Mouse (Mus musculus) ZHBTc4 (cell line): Measurements from ENCODE around the gene St3gal4.

Experiments
- DNase-seq: peaks from one replicate; pipeline ENCODE4 v3.0.0-alpha.2; 2011; ENCODE audit warnings: low read depth, low spot score

St3gal4 gene

DNA sequence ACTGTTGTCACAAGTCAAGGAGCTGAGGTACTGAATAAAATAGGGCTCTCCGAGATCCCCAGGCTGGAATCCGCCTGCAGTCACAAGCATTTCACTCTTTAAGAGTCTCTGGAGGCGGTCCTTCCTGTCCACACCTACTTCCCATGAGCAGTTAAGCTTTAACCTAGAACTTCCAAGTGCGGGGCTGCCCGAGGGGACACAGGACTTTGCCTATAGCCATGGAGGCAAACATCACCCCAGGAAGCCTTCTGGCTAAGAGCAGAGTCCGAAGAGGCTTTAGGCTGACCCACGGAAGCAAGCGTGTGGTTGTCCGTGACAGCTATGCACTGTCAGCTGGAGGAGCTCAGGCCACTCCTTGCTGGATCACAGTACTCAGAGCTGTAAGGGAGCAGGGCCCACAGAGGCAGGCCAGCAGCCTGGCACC is 9.9 kb upstream of the St3gal4 start:
- DNase-seq = no peak

- no peak for DNase-seq
Observed at GRCm38 (mm10) chr9:35128564-35128963, 9.5 kb upstream of the St3gal4 start.

DNA sequence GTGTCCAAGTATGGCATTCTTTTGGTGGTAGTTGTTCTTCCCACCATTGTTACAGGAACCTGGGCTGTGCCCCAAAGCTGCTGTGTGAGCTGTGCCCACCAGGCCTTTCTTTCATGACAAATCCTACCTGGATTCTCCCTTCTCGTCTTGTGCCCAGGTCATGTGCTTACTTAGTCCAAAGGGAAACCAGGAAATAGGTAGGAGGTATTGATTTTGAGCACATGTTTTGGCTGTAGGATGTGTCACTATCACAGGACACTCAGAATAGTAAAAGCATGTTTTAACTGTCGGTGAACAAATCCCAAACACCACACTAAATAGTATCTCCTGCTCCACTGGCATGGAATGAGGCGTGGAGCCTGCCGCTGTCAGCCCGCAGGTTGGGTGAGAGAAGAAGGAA is 8.5 kb upstream of the St3gal4 start:
- DNase-seq = no peak

DNA sequence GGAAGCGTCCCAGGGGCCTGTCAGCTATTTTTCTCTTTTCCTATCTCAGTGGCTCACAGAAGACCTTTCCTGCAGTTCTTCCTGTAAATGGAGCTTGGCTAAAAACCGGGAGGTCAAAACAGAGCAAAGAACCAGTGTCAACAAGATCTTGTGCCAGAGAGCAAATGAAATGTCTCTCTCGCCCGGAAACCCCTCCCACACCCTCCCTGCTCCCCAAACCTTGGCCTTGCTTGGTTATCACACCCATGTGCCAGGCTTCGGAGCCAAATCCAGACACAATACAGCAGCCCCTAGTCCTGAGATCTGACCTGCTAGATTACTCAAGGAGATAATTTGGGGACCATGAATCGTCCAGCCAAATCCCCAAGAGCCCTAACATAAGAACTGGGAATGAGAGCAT is 8.1 kb upstream of the St3gal4 start:
- DNase-seq = no peak

DNA sequence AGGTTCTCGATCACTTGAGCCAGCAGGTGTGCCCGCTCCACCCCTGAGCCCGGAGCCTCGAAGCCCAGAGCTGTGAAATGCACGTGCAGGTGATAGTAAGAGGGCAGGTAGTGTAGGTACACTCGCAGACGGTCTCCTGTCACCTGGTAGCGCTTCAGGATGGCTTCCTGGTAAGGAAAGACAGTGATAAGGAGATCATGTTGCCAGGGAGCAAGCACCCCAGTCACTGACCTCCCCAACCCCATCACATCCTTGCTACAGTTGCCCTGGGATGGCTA is 5.5 kb upstream of the St3gal4 start:
- no peak for DNase-seq

DNA sequence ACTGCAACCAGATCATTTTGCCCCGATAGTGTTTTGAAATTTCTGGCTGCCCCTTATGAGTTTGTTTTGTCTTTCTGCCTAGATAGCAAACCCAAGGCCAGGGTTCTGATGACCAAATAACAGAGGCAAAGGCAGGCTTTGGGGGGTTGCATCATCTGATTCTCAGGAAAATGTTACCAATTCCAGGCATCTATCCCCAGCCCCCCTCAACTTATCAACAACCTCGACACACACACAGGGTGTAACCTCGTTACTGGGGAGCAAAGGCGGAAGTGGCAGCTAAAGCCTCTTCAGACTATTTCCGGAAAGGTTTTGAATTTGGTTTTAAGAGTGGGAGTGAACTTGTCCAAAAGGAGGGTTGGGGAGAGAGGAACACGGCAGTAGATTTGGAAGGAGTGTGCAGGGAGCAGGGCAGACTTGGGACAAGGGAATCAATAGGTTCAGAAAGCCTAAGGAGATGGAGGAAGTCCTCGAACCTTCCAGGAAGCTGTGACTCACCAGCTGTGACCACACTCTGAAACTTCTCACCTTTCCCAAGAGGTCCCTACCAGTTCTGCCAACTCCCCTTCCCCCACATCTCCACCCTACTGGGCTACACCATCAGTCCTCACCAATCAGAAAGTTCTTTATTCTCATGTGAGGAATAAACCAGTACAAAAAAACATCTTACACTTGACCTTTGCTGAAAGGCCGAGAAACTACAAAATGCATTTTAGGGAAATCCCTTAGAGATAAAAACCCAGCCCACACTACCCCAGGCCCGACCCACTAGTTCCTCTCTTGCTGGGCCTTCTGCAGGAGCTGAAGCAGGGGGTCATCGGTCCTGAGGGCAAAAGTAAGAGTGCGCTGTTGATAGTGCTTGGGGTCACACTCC is 5.0 kb upstream of the St3gal4 start:
- no peak for DNase-seq

- no peak for DNase-seq
Observed at GRCm38 (mm10) chr9:35123456-35123803, 4.4 kb upstream of the St3gal4 start.

- no peak for DNase-seq
Observed at GRCm38 (mm10) chr9:35122551-35123266, 3.6 kb upstream of the St3gal4 start.

GRCm38 (mm10) chr9:35118563-35118962 is 505 bp downstream of the St3gal4 start:
- no peak for DNase-seq

- DNase-seq = peak; percentile 49
Observed at GRCm38 (mm10) chr9:35117384-35118295, 1.4 kb downstream of the St3gal4 start.

DNA sequence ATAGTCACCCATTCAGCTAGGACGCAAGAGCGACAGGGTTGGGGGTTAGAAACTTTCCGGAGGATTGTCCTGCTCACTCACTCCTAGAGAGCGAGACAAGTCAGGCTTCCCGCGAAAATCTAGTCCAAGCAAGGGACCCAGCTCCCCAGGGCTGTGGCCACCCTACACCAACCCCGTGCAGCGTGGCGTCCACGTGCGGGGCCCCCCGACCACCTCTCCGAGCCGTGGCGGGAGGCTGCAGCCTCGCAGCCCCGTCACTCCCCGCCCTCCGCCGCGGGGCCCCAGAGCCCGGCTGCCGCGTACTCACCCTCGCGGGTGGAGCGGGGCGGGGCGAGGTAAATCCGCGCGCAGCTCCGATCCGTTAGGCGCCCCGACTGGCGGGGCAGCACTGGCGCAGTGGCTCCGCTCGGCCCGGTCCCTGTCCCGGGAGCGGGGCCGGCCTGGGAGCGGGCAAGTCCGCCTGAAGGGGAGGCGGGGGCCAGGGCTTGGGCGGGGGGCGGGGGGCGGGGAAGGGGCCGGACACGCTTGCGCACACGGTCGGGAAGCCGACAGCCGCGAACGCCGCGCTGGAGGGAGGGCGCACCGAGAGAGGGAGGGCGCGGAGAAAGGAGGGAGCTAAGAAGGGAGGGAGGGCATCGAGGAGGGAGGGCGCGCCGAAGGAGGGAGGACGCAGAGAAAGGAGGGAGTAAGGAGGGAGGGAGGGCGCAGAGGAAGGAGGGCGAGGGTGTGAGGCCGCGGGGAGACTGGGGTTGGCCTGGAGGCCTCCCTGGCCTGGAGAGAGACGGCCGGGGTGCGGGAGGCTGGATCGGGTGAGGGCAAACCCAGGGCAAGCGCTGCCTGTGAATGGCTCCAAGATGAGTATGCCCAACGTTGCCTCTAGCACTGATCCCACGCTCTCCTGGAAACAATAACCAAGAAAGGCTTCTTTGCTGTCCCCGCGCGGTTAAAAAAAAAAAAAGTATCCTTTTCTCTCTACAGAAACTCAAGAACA is 2.4 kb downstream of the St3gal4 start:
- peak; percentile 91 for DNase-seq

GRCm38 (mm10) chr9:35115804-35116203 is 3.3 kb downstream of the St3gal4 start:
- no peak for DNase-seq

DNA sequence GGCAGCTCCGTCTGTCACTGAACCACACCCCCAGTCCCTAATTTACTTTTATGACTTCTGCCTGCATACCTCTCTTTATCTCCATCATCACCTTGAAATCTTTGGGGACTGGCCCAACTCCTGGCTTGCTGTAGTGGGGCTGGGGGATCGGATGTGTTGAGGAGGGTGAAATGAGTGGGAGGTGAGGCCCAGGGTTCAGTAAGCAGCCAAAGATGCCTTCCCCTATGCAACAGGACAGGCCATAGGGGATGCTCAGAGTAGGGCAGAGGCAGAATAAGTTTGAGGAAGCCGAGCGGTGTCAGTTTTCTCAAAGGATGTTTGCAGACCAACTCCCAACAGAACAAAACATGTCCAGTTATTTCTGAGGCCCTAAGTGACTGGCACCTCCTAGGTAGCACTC is 3.8 kb downstream of the St3gal4 start:
- no peak for DNase-seq

DNA sequence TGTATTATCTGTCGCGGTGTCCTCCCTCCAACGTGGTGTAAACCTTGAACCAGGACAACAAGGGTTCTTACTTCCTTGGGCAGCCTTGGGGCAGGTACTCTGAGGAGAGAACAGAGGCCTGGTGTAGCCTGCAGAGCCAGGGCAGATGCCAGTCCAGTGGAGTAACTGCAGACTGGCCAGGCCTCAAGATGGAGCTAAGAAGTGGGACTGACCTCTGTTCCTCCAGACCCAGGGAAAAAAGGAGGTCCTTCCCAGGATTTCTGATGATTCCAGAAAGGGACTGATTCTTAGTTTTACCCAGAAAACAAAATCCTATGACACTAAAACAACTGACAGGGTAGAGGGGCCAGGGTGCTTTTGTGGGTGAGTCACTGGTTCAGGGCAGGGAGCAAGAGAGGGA is 4.8 kb downstream of the St3gal4 start:
- DNase-seq = no peak

GRCm38 (mm10) chr9:35111941-35112595 is 7.0 kb downstream of the St3gal4 start:
- peak; percentile 92 for DNase-seq

- DNase-seq = peak; percentile 26
Observed at GRCm38 (mm10) chr9:35111446-35111845, 7.6 kb downstream of the St3gal4 start.

DNA sequence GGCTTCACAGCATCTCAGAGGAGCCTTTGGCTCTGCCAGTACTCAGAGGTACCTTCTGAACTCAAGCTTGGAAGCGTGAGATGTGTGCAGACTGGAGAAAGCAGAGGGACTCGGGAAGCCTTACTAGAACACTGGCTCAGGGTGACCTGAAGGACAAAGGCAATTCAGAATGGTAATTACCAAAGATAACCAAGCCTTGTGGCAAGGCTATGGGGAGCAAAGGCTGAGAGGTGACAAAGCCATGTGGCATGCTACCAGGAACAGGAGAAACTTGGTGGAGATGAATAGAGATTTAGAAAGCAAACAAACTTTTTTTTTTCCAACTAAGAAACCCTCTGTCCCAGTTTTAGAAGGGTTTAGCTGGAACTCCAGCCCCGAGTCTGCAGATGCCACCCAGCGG is 8.5 kb downstream of the St3gal4 start:
- DNase-seq = no peak

DNA sequence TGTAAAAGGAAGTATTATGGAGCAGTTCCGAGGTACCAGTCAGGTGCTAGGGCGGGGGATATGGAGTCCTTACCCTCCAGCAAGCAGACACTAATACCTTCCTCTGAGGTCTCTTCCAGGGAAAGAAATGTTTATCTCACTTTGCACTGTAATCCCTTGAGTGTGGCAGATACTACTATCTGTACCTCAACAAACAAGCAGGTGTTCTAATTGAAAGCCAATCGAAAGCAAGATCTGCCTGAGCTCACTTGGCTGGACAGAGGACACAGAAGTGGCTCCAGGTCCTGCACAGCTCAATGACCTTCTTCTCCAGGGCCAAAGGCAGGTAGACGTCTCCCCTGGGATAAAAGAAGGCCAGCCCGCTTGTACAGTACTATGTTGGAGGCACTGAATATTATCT is 9.0 kb downstream of the St3gal4 start:
- DNase-seq = no peak

DNA sequence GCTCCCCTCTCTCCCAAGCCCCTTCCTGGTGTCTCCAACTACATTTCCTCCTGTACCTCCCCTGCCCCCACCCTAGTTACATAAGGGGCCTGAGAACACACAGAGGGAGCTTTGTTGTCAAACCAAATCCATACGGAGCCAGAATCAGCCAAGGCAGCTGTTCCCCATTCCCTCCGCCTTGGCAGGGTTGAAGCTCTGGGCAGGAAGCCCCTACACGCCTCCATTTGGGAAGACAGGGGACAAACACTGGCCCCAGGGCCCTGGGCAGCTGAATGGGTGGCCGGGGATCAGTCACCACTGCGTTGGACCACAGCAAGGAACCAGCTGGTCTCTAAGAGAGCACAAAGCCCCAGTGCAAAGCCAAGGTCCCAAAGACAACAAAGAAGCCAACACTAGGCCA is 10.2 kb downstream of the St3gal4 start:
- DNase-seq = no peak

DNA sequence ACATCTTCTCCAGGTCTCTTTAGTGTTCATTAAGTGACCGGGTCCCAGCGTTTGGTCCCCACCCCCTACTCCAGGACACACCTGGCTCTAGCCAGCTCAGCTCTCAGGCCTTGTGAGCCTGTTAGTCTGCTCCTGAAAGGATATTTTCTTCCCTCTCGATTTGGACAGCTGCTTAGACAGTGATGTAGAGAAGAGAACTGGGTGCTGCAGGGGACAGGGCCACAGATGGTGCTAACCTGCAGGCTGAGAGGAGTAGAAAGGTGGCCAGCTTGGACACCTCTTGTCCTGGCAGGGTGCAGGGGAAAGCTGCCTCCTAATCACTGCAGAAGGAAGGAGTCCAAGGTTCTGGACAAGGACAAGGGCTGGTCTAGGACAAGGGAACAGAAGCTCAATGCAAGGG is 11.0 kb downstream of the St3gal4 start:
- no peak for DNase-seq

GRCm38 (mm10) chr9:35107396-35107795 is 11.7 kb downstream of the St3gal4 start:
- no peak for DNase-seq
